17 mouse cellular contexts compared by ENCODE assay signal in genomic region chr19:47461386-47461785, GRCm38 (mm10). TPM values are rescaled to one million over a fixed set of nuclear protein-coding genes. Genes with fewer than 3 reads are reported as not detected.
DNase-seq lines count a peak whose midpoint lies in the region; ATAC-seq and TF ChIP-seq lines count a peak whose summit lies in the region.
"Had no signal": no experiment of that assay in that cellular context is flagged by ENCODE, and none has a peak within 500 bp of the region (broad histone marks: within the 10 kb centered on the region; RNA-seq: fewer than 3 reads in every experiment).

No protein-coding gene starts in this region.

- no peaks in the 10 kb centered on the region for H3K36me3 ChIP-seq in embryonic facial prominence, embryonic 12.5 days
- peaks cover 5% of the 10 kb centered on the region for H3K36me3 ChIP-seq in embryonic facial prominence, embryonic 10.5 days (replicated peaks)
- no peaks in the 10 kb centered on the region for H3K36me3 ChIP-seq in hindbrain, embryonic 13.5 days
- no peaks in the 10 kb centered on the region for H3K36me3 ChIP-seq in hindbrain, embryonic 16.5 days (ENCODE audit: control insufficient read depth, insufficient read depth, low read length)
- no peaks in the 10 kb centered on the region for H3K36me3 ChIP-seq in neural tube, embryonic 13.5 days
- H3K36me3 ChIP-seq in neural tube, embryonic 15.5 days, result no peaks in the 10 kb centered on the region
- H3K36me3 ChIP-seq: midbrain, embryonic 13.5 days had no signal

- H3K4me3 ChIP-seq in embryonic facial prominence, embryonic 12.5 days, result no peak overlapping the region
- no peak overlapping the region for H3K4me3 ChIP-seq in embryonic facial prominence, embryonic 10.5 days
- H3K4me3 ChIP-seq in hindbrain, embryonic 13.5 days, result no peak overlapping the region
- no peak overlapping the region for H3K4me3 ChIP-seq in hindbrain, embryonic 16.5 days (ENCODE audit: low read length)
- no peak overlapping the region for H3K4me3 ChIP-seq in neural tube, embryonic 13.5 days
- H3K4me3 ChIP-seq in neural tube, embryonic 15.5 days (replicated peaks), result no peak overlapping the region
- H3K4me3 ChIP-seq in left cerebral cortex, adult 2 months, result no peak overlapping the region
- H3K4me3 ChIP-seq: erythroblast, embryonic 14.5 days; midbrain, embryonic 13.5 days had no signal

- no peak for ATAC-seq in embryonic facial prominence, embryonic 12.5 days (ENCODE audit: insufficient number of reproducible peaks, insufficient read depth, low FRiP score, low TSS enrichment)
- ATAC-seq in hindbrain, embryonic 13.5 days (ENCODE audit: low FRiP score), result no peak
- no peak for ATAC-seq in hindbrain, embryonic 16.5 days
- ATAC-seq in neural tube, embryonic 13.5 days (ENCODE audit: low read depth), result no peak
- ATAC-seq in neural tube, embryonic 15.5 days (ENCODE audit: low FRiP score), result no peak
- ATAC-seq: forebrain, embryonic 14.5 days; midbrain, embryonic 13.5 days had no signal

- 60% methylated on average over 9 of the region's 9 CpGs for WGBS in embryonic facial prominence, embryonic 12.5 days
- WGBS in embryonic facial prominence, embryonic 10.5 days, result 68% methylated on average over 9 of the region's 9 CpGs
- WGBS in hindbrain, embryonic 13.5 days, result 74% methylated on average over 9 of the region's 9 CpGs
- WGBS in hindbrain, embryonic 16.5 days, result 73% methylated on average over 9 of the region's 9 CpGs
- 67% methylated on average over 9 of the region's 9 CpGs for WGBS in neural tube, embryonic 13.5 days
- 71% methylated on average over 9 of the region's 9 CpGs for WGBS in neural tube, embryonic 15.5 days

- no peaks in the 10 kb centered on the region for H3K27me3 ChIP-seq in embryonic facial prominence, embryonic 12.5 days
- H3K27me3 ChIP-seq in embryonic facial prominence, embryonic 10.5 days (replicated peaks; ENCODE audit: low read depth, poor library complexity, severe bottlenecking), result peaks cover 14% of the 10 kb centered on the region
- no peaks in the 10 kb centered on the region for H3K27me3 ChIP-seq in hindbrain, embryonic 13.5 days
- no peaks in the 10 kb centered on the region for H3K27me3 ChIP-seq in hindbrain, embryonic 16.5 days (replicated peaks; ENCODE audit: control insufficient read depth, insufficient read depth, low read length)
- no peaks in the 10 kb centered on the region for H3K27me3 ChIP-seq in neural tube, embryonic 13.5 days
- H3K27me3 ChIP-seq in neural tube, embryonic 15.5 days (replicated peaks), result no peaks in the 10 kb centered on the region
- H3K27me3 ChIP-seq: midbrain, embryonic 13.5 days had no signal

- no peak overlapping the region for H3K27ac ChIP-seq in embryonic facial prominence, embryonic 12.5 days
- no peak overlapping the region for H3K27ac ChIP-seq in embryonic facial prominence, embryonic 10.5 days (replicated peaks)
- H3K27ac ChIP-seq in hindbrain, embryonic 13.5 days, result no peak overlapping the region
- H3K27ac ChIP-seq in hindbrain, embryonic 16.5 days (ENCODE audit: low read depth, low read length), result no peak overlapping the region
- peak overlapping the region; percentile 39; the same call in 1 of the 2 replicates for H3K27ac ChIP-seq in neural tube, embryonic 13.5 days (replicated peaks)
- H3K27ac ChIP-seq in neural tube, embryonic 15.5 days (replicated peaks), result no peak overlapping the region
- no peak overlapping the region for H3K27ac ChIP-seq in left cerebral cortex, adult 2 months
- H3K27ac ChIP-seq: midbrain, embryonic 13.5 days had no signal

- intact Hi-C loops in left cerebral cortex, adult 2 months (cut with DNase I), result no loop called here

- H3K9me3 ChIP-seq in embryonic facial prominence, embryonic 12.5 days, result no peaks in the 10 kb centered on the region
- peaks cover 4% of the 10 kb centered on the region; the same call in 1 of the 2 replicates for H3K9me3 ChIP-seq in embryonic facial prominence, embryonic 10.5 days
- H3K9me3 ChIP-seq in hindbrain, embryonic 13.5 days, result no peaks in the 10 kb centered on the region
- H3K9me3 ChIP-seq in hindbrain, embryonic 16.5 days (ENCODE audit: control insufficient read depth, low read length), result no peaks in the 10 kb centered on the region
- H3K9me3 ChIP-seq in neural tube, embryonic 13.5 days, result no peaks in the 10 kb centered on the region
- H3K9me3 ChIP-seq in neural tube, embryonic 15.5 days (replicated peaks), result no peaks in the 10 kb centered on the region
- H3K9me3 ChIP-seq: midbrain, embryonic 13.5 days had no signal

- 0 out of 2 replicates have a peak overlapping the region, but pooled peaks have one; percentile 3 for H3K4me2 ChIP-seq in embryonic facial prominence, embryonic 12.5 days (replicated peaks)
- H3K4me2 ChIP-seq in hindbrain, embryonic 13.5 days, result no peak overlapping the region
- no peak overlapping the region for H3K4me2 ChIP-seq in hindbrain, embryonic 16.5 days (ENCODE audit: low read length)
- H3K4me2 ChIP-seq in neural tube, embryonic 13.5 days, result 0 out of 2 replicates have a peak overlapping the region, but pooled peaks have one; percentile 11
- H3K4me2 ChIP-seq in neural tube, embryonic 15.5 days, result no peak overlapping the region

- TF ChIP-seq CTCF in left cerebral cortex, adult 2 months (IDR thresholded peaks at IDR 0.05), result no peak

- DNase-seq in embryonic facial prominence, embryonic 10.5 days (ENCODE audit: low spot score), result no peak
- DNase-seq in left cerebral cortex, adult 2 months (ENCODE audit: extremely low spot score in 1 of 2, low spot score in 2 of 2), result no peak
- DNase-seq in layer of hippocampus, adult 8-10 months (ENCODE audit: low spot score in 2 of 2), result no peak
- DNase-seq: cerebellum, postnatal 14 days; heart, adult 18-20 months; kidney, postnatal 14 days; retina, postnatal 1 day; right cerebral cortex, postnatal 4 days; thymus, postnatal 36 days had no signal

- H3K9ac ChIP-seq in embryonic facial prominence, embryonic 12.5 days, result no peak overlapping the region
- H3K9ac ChIP-seq in hindbrain, embryonic 13.5 days, result 0 out of 2 replicates have a peak overlapping the region, but pooled peaks have one; percentile 5
- no peak overlapping the region for H3K9ac ChIP-seq in hindbrain, embryonic 16.5 days (ENCODE audit: low read depth, low read length)
- H3K9ac ChIP-seq in neural tube, embryonic 13.5 days, result no peak overlapping the region
- H3K9ac ChIP-seq in neural tube, embryonic 15.5 days (replicated peaks), result no peak overlapping the region
- H3K9ac ChIP-seq: midbrain, embryonic 13.5 days had no signal

- peaks cover 43% of the 10 kb centered on the region for H3K4me1 ChIP-seq in embryonic facial prominence, embryonic 12.5 days
- peaks cover 83% of the 10 kb centered on the region for H3K4me1 ChIP-seq in embryonic facial prominence, embryonic 10.5 days
- H3K4me1 ChIP-seq in hindbrain, embryonic 13.5 days (replicated peaks), result peaks cover 68% of the 10 kb centered on the region
- peaks cover 31% of the 10 kb centered on the region for H3K4me1 ChIP-seq in hindbrain, embryonic 16.5 days (ENCODE audit: control insufficient read depth, insufficient read depth, low read depth, low read length)
- H3K4me1 ChIP-seq in neural tube, embryonic 13.5 days (replicated peaks), result peaks cover 75% of the 10 kb centered on the region
- H3K4me1 ChIP-seq in neural tube, embryonic 15.5 days, result peaks cover 75% of the 10 kb centered on the region

RNA-seq across cellular contexts. Expression of gene Sh3pxd2a, which starts 2.8 kb away (rescaled TPM):
- 8.2 and 8.4 TPM in 2 replicates for polyA plus RNA-seq in embryonic facial prominence, embryonic 12.5 days (2016; fragmentation: Nextera tagmentation; extraction: Ambion mirVana)
- polyA plus RNA-seq in embryonic facial prominence, embryonic 10.5 days (2016; fragmentation: Nextera tagmentation; extraction: Ambion mirVana), result 2.6 and 2.9 TPM in 2 replicates
- 2.1 and 2.5 TPM in 2 replicates for polyA plus RNA-seq in hindbrain, embryonic 13.5 days (2015; fragmentation: Nextera tagmentation; extraction: Ambion mirVana)
- 1.8 and 2.2 TPM in 2 replicates for polyA plus RNA-seq in hindbrain, embryonic 16.5 days (2015; fragmentation: Nextera tagmentation; extraction: Ambion mirVana)
- polyA plus RNA-seq in neural tube, embryonic 13.5 days (2015; fragmentation: Nextera tagmentation; extraction: Ambion mirVana), result 3.2 and 5.0 TPM in 2 replicates
- 2.2 and 3.3 TPM in 2 replicates for polyA plus RNA-seq in neural tube, embryonic 15.5 days (2015; fragmentation: Nextera tagmentation; extraction: Ambion mirVana)
- 10 to 100 TPM; 30.2 to 36.8 TPM for total RNA-seq in left cerebral cortex, adult 2 months (2021)
- total RNA-seq in layer of hippocampus, adult 8-10 months (2022), result 10 to 100 TPM; 31.8 to 34.5 (median 32.9) TPM

Comparison
In these comparisons a context has a peak if more than half of its experiments do, and no peak if none do; other contexts are left out.
1. H3K4me2 ChIP-seq: peak in embryonic facial prominence, embryonic 12.5 days (single experiment) and neural tube, embryonic 13.5 days (single experiment); none in hindbrain, embryonic 13.5 days (single experiment), hindbrain, embryonic 16.5 days (single experiment) and neural tube, embryonic 15.5 days (single experiment).